7 mouse cellular contexts compared by ENCODE assay signal in genomic region chr16:36473217-36474216, GRCm38 (mm10). TPM values are rescaled to one million over a fixed set of nuclear protein-coding genes. Genes with fewer than 3 reads are reported as not detected.
DNase-seq lines count a peak whose midpoint lies in the region; ATAC-seq and TF ChIP-seq lines count a peak whose summit lies in the region.

No protein-coding gene starts in this region.

- no peaks in the 10 kb centered on the region for H3K79me2 ChIP-seq in liver, adult 2 months (ENCODE audit: control insufficient read depth, insufficient read depth, low read length)
- H3K79me2 ChIP-seq in MEL (ENCODE audit: control insufficient read depth, insufficient read depth, low read length, poor library complexity) = no peaks in the 10 kb centered on the region

- TF ChIP-seq RAD21 in MEL (IDR thresholded peaks at IDR 0.05; ENCODE audit: low read depth, low read length) = peak; percentile 83

- DNase-seq in liver, adult 2 months (ENCODE audit: extremely low read depth, low read depth, low spot score) = peak; percentile 16
- no peak for DNase-seq in liver, embryonic 11.5 days (ENCODE audit: low spot score)
- peak; percentile 36 for DNase-seq in MEL (ENCODE audit: low read depth, low spot score)
- DNase-seq in cerebellum, adult 9-10 months = peak; percentile 13
- DNase-seq in heart, postnatal 10 days = peak; percentile 35 to 62
- peak; percentile 18 to 19 for DNase-seq in left cerebral cortex, postnatal 36 days (ENCODE audit: low spot score in 2 of 2)
- peak; percentile 2 to 42 for DNase-seq in natural killer cell, adult 2 months (ENCODE audit: low spot score in 2 of 2)

- no peaks in the 10 kb centered on the region for H3K9me3 ChIP-seq in liver, embryonic 11.5 days (ENCODE audit: control insufficient read depth, low read length)
- no peaks in the 10 kb centered on the region for H3K9me3 ChIP-seq in MEL (replicated peaks; ENCODE audit: insufficient read depth, low read length)

- 51% methylated on average over 17 of the region's 17 CpGs for WGBS in liver, adult 2 months
- WGBS in liver, embryonic 11.5 days = 36% methylated on average over 17 of the region's 17 CpGs

- H3K36me3 ChIP-seq in liver, adult 2 months (ENCODE audit: control insufficient read depth, insufficient read depth, low read length) = no peaks in the 10 kb centered on the region
- no peaks in the 10 kb centered on the region for H3K36me3 ChIP-seq in liver, embryonic 11.5 days (ENCODE audit: control insufficient read depth, insufficient read depth, low read length)
- H3K36me3 ChIP-seq in MEL (ENCODE audit: control insufficient read depth in 1 of 2, insufficient read depth in 2 of 2, low read length in 2 of 2) = no peaks in the 10 kb centered on the region

- no peak overlapping the region for H3K4me3 ChIP-seq in liver, adult 2 months (ENCODE audit: insufficient read depth, low read depth, low read length)
- no peak overlapping the region for H3K4me3 ChIP-seq in liver, embryonic 11.5 days (ENCODE audit: low read depth, low read length)
- H3K4me3 ChIP-seq in MEL (ENCODE audit: control insufficient read depth in 1 of 2, insufficient read depth in 1 of 2, low read depth in 2 of 2, low read length in 2 of 2) = no peak overlapping the region

- H3K27ac ChIP-seq in liver, adult 2 months (replicated peaks; ENCODE audit: insufficient read depth, low read depth, low read length) = no peak overlapping the region
- no peak overlapping the region for H3K27ac ChIP-seq in liver, embryonic 11.5 days (ENCODE audit: low read depth, low read length)
- no peak overlapping the region for H3K27ac ChIP-seq in MEL (ENCODE audit: control insufficient read depth, low read depth, low read length)

- H3K4me1 ChIP-seq in liver, adult 2 months (ENCODE audit: control insufficient read depth, insufficient read depth, low read length) = 0 out of 2 replicates have a peak, but pooled peaks cover 1% of the 10 kb centered on the region
- no peaks in the 10 kb centered on the region for H3K4me1 ChIP-seq in liver, embryonic 11.5 days (replicated peaks; ENCODE audit: control insufficient read depth, insufficient read depth, low read length)
- no peaks in the 10 kb centered on the region; a peak in 1 of 4 replicates for H3K4me1 ChIP-seq in MEL (ENCODE audit: control insufficient read depth in 1 of 2, insufficient read depth in 2 of 2, low read length in 2 of 2)

- peak; percentile 65; the same call in 1 of the 2 replicates for TF ChIP-seq CTCF in liver, adult 2 months (IDR thresholded peaks at IDR 0.05; ENCODE audit: low read depth, low read length)
- TF ChIP-seq CTCF in MEL (IDR thresholded peaks at IDR 0.05 in 2 of 3, conservative IDR thresholded peaks at IDR 0.05 in 1 of 3; ENCODE audit: control insufficient read depth in 1 of 3, insufficient read depth in 1 of 3, low read depth in 2 of 3, low read length in 3 of 3, poor library complexity in 1 of 3, severe bottlenecking in 1 of 3) = peak; percentile 67 to 81 (median 77)

- no peak overlapping the region for H3K4me2 ChIP-seq in liver, embryonic 11.5 days

- no peak for ATAC-seq in liver, embryonic 11.5 days (replicated peaks; ENCODE audit: low FRiP score)

- no peaks in the 10 kb centered on the region for H3K27me3 ChIP-seq in liver, adult 2 months (ENCODE audit: control insufficient read depth, insufficient read depth, low read length)
- H3K27me3 ChIP-seq in liver, embryonic 11.5 days (replicated peaks; ENCODE audit: control insufficient read depth, insufficient read depth, low read length) = no peaks in the 10 kb centered on the region
- no peaks in the 10 kb centered on the region for H3K27me3 ChIP-seq in MEL (ENCODE audit: control insufficient read depth in 1 of 2, insufficient read depth in 2 of 2, low read length in 2 of 2)

- no peak overlapping the region for H3K9ac ChIP-seq in liver, adult 2 months (ENCODE audit: low read depth, low read length)
- H3K9ac ChIP-seq in liver, embryonic 11.5 days (ENCODE audit: low read depth, low read length) = no peak overlapping the region
- no peak overlapping the region for H3K9ac ChIP-seq in MEL (ENCODE audit: control insufficient read depth, low read depth, low read length, poor library complexity, severe bottlenecking)

- TF ChIP-seq EP300 in MEL (IDR thresholded peaks at IDR 0.05; ENCODE audit: low read depth in 1 of 2, low read length in 2 of 2) = no peak

- TF ChIP-seq POLR2A in liver, adult 2 months (IDR thresholded peaks at IDR 0.05; ENCODE audit: extremely low read depth, insufficient read depth, low read length) = no peak
- TF ChIP-seq POLR2A in MEL (IDR thresholded peaks at IDR 0.05; ENCODE audit: control insufficient read depth in 1 of 2, insufficient read depth in 1 of 2, low read depth in 1 of 2, low read length in 2 of 2, poor library complexity in 1 of 2) = no peak

- intact Hi-C loops in heart, postnatal 10 days (cut with DNase I) = loop anchor here (1.0 to 5.0 kb wide), 4 partner anchors 149 to 537 kb away; partner anchors contain the start of gene Polq
- intact Hi-C loops in left cerebral cortex, postnatal 36 days (cut with DNase I) = loop anchor here (1.0 to 2.0 kb wide), 2 partner anchors 149 to 343 kb away; no protein-coding TSS in a partner anchor

TF ChIP-seq in MEL, 35 proteins besides CTCF, POLR2A, EP300 and RAD21:
- TF ChIP-seq MYB (IDR thresholded peaks at IDR 0.05; ENCODE audit: low read depth, low read length) (no peak), POLR2AphosphoS5 (IDR thresholded peaks at IDR 0.05; ENCODE audit: borderline replicate concordance, low read depth, low read length) (no peak), USF1 (IDR thresholded peaks at IDR 0.05; ENCODE audit: low read depth, low read length) (no peak), ELF1 (IDR thresholded peaks at IDR 0.05; ENCODE audit: low read depth, low read length) (no peak), ZC3H11A (IDR thresholded peaks at IDR 0.05; ENCODE audit: low read depth, low read length) (peak; percentile 79), MXI1 (IDR thresholded peaks at IDR 0.05; ENCODE audit: low read depth, low read length) (no peak), SMC3 (IDR thresholded peaks at IDR 0.05; ENCODE audit: low read depth, low read length) (peak; percentile 87), POLR2AphosphoS2 (IDR thresholded peaks at IDR 0.05; ENCODE audit: low read length) (no peak), MAFK (IDR thresholded peaks at IDR 0.05; ENCODE audit: borderline replicate concordance, low read depth, low read length) (no peak), MAZ (IDR thresholded peaks at IDR 0.05; ENCODE audit: low read depth, low read length) (no peak)
TF ChIP-seq in MEL: peak in this region for 2.

RNA-seq across cellular contexts. Expression of gene Stfa3, which starts 18.3 kb away (rescaled TPM):
- not detected in 2 replicates for total RNA-seq in liver, adult 2 months (2014; rRNA removed)
- not detected in 2 replicates for polyA plus RNA-seq in liver, adult 2 months (2012; rRNA removed)
- polyA plus RNA-seq in liver, embryonic 11.5 days (2014; fragmentation: Nextera tagmentation; extraction: Ambion mirVana) = 4.7 and 7.4 TPM in 2 replicates
- not detected in 2 replicates for total RNA-seq in MEL (2012; rRNA removed)
- not detected for polyA plus RNA-seq in MEL (2012; ENCODE audit: insufficient read depth in 1 of 2, insufficient read length in 2 of 2, low read depth in 1 of 2, low replicate concordance in 2 of 2, missing spikeins in 1 of 2)
- total RNA-seq in heart, postnatal 10 days (2021) = 1 to 10 TPM in 1 of 2 experiments, not detected in 1; 1.0 TPM
- total RNA-seq in left cerebral cortex, postnatal 36 days (2021) = not detected
